Mouse (Mus musculus): Measurements from ENCODE around the gene Gm10644.

- no peak for TF ChIP-seq CTCF (IDR thresholded peaks at IDR 0.05; ENCODE audit: borderline replicate concordance, control insufficient read depth, extremely low read depth, insufficient read depth, low read length, poor library complexity)
- TF ChIP-seq POLR2A (IDR thresholded peaks at IDR 0.05; ENCODE audit: control insufficient read depth, extremely low read depth, insufficient read depth, low read length, poor library complexity) = no peak
Measured at GRCm38 (mm10) chr8:83971661-83972060, 16.7 kb upstream of the Gm10644 start.

Measured in thymus, adult 2 months (tissue).